Mouse (Mus musculus) ZHBTc4 (cell line): ENCODE measurements around the gene Nop53.
A peak's percentile ranks its signal among the peaks of the same experiment; 100 is the strongest.

Source experiments
- DNase-seq: peaks from one replicate; pipeline ENCODE4 v3.0.0-alpha.2; 2011; ENCODE audit warnings: low read depth, low spot score

Nop53 gene

DNA sequence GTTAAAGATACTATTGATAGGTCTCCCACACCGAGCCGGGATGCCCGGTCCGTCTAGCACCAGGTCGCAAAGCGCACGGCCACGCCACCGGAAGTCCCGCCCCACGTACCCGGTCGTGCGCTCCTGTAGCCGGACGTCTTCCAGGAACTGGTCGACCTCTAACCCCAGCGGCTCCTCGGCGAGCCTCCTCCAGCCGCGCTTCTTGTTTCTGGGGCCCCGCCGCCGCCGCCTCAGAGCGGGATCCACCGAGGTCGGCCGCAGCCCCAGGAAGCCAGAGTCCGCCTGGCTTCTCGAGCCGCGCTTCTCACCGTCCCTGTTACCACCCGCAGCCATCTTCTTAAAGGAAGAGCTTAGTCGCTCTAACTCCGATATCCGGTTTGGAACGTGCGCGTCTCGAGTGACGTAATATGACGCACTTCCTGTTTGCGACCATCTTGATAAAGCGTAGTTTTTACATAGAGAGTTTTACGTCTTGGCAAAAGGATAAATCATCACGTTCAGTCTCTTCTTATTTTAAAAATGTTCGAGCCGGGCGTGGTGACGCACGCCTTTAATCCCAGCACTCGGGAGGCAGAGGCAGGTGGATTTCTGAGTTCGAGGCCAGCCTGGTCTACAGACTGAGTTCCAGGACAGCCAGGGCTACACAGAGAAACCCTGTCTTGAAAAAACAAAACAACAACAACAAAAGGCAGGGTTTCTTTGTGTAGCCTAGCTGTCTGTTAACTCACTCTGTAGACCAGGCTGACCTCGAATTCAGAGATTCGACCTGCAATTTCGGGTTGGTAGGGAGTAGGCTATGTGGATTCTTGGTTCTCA lies at the start of gene Nop53:
Gene Nop53 (minus strand): TSS at position 354 of the 816 bp plus-strand sequence.
- peak; percentile 97 for DNase-seq

DNA sequence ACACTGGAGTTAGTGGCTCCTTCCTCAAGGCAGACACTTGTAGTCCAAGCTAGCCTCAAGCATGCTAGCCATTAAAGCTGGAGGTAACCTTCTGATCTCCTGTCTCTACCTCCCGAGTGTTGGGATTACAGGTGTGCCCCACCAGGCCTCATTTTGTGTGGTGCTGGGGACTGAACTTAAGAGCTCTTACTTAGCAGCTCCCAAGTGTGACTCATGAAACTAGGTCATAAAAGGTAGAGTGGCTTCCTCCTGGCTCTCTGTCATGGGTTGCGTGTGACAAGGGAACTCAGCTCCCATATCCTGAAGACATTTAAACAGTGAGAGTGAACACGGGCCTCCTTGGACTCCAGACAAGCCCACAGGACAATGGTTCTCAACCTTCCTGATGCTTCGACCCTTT lies 47.9 kb upstream of the Nop53 start:
- no peak for DNase-seq

DNA sequence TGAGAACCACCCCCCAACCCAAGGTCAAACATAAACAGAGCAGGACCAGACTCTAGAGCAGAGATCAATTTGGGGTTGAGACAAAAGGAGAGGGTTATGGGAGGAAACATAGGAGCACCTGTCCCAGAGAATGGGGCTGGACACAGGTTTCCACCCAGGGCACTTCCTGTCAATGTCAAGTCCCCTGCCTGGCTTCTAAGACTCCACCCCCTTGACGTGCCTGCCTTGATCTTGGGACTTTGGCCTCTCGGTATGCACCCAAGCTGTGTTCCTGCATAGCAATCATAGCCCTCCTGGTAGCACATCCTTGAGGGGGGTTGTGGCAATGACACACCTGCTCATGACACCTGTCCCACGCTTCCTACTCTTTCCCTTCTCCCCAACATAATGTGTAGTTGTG lies 47.3 kb upstream of the Nop53 start:
- DNase-seq, result no peak

DNA sequence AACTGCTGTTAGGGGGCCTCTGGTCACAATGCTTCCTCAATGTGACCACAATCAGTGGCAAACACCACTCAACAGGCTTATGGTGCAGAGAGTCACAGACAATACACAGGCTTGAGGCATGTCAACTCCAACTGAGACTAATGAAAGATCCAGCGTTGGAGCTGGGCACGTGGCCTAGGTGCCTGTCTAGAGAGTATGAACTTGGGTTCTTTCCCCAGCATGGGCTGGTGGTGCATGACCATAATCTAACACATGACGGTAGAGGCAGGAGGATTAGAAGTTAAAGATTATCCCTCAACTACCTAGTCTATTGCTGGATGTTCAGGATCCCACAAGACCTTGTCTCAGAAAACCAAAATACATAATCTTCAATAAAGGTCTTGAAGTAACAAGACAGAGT lies 45.9 kb upstream of the Nop53 start:
- DNase-seq, result no peak

DNA sequence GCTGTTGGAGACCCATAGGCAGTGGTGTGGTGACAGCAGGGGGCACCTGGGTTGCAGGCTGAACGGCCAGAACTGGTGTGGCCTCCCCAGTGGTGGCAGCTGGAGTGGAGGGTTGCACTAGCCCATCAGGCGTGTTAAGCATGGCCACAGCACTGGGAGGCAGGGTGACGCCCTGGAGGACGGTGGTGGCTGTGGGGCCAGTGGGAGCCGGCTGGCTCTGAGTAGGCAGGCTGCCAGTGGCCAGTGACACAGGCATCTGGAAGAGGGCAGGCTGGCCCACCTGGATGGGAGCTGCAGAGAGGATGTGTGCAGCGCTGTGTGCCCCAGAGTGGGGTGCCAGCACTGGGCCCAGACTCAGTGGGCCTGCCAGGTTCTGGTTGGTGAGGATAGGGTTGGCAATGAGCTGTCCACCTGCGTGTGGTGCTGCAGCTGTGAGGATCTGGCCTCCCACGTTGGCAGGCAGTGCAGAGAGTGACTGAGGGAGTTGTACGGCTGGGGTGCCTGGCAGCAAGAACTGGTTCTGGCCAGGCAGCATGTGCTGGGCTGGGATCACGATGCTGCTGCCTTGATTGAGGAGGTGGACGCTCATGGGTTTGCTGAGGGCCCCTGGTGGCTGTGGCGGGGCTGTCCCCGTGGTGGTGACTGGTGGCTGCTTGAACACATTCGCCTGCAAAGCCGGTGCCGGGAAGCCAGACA lies 41.9 kb upstream of the Nop53 start:
- no peak for DNase-seq

DNA sequence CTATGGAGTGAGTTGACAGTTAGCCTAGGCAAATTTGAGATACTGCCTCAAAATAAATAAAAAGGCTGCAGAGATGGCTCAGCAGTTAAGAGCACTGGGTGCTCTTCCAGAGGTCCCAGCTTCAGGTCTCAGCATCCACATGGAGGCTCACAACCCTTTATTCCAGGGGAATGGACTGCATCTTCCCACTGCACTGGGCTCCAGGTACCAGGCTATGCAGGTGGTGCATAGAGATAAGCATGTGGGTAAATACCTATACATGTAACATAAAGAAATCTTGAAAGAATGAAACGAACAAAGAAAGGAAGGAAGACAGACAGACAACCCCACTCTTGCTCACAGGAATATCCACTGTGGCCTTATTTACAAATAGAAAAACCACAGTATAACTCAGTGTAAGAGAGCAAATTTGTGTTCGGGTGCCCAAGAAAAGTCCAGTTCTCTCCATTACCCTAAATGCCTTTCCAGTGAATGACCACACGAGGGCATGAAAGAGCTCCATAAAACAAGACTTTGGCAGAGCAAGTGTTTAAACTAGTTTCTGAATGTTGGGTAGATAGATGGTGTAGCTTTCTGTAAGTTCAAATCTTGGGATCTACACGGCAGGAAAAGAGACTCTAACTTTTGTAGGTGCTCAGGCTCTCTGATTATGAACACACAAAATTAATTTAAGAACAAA lies 37.0 kb upstream of the Nop53 start:
- peak; percentile 63 for DNase-seq

DNA sequence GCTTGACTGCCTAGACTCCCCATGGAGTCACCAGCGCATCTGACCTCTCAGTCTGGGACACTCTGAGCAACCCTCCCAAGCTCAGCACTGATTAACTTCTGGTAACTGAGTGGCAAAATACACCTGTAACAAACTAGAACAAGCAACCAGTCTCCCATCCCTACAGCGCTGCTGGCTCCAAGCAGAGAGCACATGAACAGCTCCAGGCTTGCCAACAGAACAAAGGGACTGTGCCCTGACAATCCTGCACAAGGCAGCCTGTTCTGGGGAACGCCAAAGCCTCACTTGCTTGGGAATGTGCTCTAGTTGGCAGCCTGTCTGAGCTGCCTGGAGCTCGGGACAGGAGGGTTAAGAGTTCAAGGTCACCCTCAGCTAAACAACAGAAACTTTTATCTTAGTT lies 35.7 kb upstream of the Nop53 start:
- DNase-seq, result peak; percentile 85

DNA sequence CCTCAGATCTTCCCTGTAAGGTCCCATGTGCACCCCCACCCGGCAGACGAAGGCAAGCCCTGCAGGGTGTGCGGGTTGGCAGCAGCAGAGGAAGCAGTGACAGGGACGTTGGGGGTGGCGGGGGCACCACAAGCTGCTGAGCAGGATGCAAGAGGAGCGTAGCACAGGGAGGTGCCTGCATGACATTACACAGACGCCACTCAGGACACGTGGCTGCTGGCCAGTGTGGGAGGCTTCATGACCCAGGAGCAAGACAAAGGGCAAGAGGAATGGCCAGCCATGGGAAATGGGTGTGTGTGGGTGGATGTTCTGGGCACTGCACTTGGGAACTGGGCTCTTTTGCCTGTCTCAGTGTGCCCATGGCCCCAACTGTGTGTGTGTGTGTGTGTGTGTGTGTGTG lies 34.4 kb upstream of the Nop53 start:
- no peak for DNase-seq

DNA sequence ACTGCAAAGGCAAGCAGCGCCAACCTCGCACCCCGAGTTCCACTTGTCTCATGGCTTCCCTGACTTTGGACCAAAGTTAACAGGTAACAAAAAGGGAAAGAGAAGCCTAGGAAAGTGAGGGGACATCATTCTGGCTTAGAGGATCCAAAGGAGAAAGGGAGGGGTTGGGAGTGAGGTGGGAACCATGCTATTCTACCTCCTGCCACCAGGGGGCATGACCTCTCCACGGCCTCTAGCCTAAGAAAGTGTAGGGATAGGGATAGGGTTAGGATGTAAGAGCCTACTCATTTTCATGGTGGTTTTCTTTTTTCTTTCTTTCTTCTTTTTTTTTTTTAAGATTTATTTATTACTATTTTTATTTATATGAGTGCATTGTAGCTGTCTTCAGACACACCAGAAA lies 30.0 kb upstream of the Nop53 start:
- peak; percentile 83 for DNase-seq

DNA sequence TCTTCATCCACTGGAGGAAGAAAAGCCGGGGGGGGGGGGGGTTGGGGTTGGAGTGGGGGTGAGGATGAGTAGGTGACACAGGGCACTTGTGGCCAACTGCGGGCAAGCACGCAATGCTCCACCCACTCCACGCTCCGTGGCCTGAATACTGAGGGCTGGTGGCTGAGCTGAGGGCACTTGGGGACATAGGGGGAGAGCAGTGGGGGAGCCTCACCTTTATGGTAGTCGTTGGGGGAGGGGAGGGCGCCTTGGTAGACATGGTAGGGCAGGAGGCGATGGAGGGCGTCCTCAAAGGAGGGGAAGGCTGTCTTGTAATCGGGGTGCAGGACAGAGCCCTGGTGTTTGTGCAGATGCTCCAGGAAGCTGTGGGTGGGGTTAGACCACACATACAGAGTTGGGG lies 29.6 kb upstream of the Nop53 start:
- DNase-seq, result no peak

DNA sequence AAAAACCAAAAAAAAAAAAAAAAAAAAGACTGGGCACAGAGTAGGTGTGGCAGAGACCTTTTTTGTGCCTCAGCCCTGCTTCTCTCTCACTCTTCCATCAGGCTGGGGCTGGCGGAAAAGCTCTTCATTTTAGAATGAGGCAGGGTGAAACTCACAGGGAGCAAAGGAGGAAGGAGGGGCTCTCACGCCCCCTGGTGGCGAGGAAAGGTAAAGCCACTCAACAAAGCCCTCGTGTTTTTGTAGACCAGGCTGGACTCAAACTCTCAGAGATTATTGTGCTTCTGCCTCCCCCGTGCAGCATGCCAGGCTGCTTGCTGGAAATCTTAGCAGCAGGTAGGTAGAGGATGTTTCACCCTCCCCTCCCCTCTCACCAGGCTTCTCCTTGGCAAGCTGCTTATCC lies 28.8 kb upstream of the Nop53 start:
- peak; percentile 82 for DNase-seq

DNA sequence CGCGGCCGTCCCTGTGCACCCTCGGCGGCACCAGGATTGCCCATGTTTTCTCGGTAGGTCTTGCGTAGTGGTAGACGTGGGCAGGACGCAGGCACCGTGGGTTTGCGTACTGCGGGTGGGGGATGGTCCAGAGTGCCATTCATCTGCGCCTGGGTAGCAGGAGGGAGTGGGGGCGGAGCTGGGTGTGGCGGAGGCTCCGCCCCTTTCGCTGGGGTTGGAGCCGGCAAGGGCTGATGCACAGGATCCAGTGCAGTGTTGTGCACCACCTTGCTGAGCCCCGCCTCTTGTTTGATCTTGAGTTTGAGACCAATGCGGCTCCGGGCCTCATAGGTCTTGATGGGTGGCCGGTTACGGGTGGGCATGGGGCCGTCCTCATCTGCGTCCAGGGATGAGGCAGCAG lies 26.4 kb upstream of the Nop53 start:
- peak; percentile 92 for DNase-seq

DNA sequence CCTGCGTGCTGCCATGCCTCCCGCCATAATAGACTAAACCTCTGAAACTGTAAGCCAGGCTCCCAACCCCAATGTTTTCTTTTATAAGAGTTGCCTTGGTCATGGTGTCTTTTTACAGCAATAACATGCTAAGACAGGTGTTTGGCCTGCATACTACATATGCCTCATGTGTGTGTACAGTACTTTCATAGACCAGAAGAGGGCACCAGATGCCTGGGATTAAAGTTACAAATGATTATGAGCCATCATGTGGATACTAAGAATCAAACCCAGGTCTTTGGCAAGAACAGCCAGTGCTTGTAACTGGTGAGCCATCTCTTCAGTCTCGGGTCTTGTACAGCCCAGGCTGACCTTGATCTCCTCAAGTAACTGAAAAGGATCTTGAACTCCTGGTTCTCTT lies 23.8 kb upstream of the Nop53 start:
- peak; percentile 62 for DNase-seq

DNA sequence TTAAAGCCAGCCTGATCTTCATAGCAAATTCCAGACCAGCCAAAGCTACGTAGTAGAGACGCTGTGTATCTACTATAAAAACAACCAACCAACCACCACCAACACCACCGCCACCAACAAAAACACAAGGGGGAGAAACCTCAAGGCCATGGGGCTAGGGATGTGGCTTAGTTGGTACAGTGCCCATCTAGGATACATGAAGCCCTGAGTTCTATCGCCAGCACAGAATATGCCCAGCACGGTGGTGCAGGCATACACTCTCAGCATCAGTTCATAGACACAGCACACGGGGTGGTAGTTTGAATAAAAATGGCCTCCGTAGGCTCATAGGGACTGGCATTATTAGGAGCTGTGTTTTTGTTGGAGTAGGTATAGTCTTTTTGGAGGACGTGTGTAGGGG lies 22.4 kb upstream of the Nop53 start:
- no peak for DNase-seq

DNA sequence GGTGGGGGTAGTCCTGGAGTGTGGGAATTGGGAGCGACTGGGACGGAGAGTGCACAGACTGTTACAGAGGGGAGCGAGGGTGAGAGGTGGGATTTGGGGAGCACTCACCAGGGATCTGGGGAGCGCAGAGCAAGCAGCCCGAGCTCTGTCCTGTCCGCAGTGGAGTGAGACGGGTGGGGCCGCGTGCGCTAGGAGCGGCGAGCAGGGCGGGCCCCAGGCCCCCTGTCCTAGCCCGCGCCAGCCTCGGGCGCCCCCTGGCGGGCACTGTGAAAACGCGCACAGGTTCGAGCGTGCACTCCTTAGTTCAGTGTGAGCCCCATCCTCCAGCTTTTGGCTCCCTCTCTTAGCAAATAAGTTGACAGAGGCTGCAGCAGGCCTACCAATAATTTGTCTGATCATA lies 21.4 kb upstream of the Nop53 start, which contains the start of gene Ehd2:
Gene Ehd2 (minus strand): TSS at position 256 of the 400 bp plus-strand sequence.
- peak; percentile 87 for DNase-seq

DNA sequence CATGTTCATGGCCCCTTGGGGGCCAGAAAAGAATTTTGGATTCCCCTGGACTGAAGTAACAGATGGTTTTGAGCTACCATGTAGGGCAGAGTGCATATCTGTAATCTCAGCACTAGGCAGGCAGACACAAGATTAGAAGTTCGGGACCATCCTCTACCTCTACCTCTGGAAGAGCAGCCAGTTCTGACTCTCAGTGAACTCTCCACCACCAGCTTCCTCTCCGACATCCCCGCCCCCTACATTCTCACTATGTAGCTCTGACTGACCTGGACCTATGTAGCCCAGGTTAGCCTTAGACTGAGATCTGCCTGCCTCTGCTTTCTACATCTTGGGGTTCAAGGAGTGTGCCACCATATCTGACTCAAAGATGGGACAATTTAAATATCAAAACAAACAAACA lies 20.6 kb upstream of the Nop53 start:
- no peak for DNase-seq

DNA sequence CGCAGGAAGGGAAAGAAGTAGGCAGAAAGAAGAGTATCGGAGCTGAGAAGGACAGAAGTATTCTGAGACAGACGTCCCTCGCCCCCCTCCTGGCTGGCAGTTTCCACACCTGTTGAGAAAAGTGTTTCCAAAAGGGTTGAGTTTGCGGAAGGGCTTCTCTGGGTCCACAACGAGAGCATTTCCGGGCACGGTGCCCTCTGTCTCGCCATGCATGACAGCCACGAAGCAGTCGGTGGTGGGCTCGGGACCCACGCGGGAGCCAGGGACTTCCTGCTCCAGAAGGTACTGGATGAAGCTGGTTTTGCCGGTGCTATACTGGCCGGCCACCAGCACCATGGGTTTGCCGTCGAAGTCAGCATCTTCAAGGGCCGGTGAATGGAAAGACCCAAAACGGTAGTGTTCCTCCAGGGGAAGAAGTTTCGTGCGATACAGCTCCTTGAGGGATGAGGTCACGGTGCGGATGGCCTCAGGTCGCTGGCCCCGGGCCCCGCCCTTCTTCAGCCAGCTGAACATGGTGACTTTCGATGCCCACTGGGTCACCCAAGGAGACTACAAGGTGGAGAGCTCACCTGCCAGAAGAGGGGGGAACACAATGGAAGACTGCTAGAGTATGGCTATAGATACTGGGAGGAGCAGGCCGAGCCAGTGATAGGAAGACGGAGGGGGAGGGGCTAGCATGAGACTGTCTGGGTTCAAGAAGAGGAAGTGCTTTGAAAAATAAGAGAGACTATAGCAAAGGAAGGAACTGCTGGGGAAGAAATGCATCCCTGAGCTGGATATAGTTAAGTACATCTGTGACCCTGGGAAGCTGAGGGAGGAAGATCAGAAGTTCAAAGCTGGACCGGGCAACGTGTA lies 18.2 kb upstream of the Nop53 start:
- DNase-seq, result no peak

DNA sequence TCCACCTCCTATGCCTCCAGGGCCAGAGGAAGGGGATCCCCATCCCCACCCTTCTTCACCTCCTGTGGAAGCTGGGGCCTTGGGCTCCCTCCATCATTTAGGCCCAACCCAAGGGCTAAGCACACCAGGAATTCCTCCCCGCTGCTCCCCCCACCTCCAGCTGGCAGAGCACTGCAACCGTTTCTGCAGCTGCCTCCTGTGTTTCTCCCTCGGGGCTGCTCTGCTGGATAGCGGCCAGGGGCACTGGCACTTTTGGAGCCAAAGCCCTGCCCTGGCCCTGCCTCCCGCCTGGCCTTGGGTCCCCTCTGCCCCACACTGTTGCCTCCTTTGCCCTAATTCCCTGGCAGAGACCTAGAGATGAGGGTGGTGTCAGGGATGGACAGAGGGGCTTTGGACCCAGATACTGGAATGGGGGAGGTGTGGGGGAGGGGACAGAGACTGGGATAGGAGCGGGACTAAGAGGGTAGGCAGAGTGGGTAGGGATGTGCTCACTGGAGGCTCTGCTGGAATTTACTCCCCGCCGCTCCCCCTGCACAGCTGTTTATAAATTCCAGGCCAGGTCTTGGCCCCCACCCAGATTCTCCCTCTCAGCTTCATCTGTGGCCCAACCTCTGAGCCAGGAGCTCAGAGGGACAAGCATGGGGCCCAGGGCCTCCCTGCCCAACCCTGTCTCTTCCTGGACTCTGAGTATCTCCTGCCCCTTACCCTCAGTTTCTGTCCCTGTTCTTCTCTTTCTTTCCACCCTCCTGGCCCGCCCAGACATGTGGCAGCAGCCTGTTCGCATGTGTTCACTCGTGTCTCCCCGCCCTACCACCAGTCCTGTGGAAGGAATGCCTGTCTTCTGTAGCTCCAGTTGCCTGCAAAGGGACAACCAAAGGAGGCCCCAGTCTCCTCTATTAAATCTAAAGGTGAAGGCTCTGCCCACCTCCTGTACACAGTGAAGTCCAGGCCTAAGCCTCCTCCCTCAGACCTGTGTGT lies 16.7 kb upstream of the Nop53 start:
- peak; percentile 63 for DNase-seq

DNA sequence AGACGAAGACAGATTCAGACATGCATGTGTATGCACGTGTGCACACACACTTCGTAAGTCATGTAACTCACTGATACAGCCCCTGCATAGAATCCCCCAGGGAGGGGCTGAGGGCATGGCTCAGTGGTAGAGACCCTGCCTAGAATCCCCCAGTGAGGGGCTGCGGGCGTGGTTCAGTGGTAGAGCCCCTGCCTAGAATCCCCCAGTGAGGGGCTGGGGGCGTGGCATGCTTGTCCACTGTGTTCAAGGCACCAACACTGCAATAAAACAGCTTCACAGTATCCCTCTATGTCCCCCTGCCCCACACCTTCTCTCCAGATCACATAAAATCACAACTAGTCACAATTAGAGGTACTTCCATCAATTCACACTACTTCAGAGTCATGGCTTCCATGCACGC lies 15.9 kb upstream of the Nop53 start:
- DNase-seq, result no peak

DNA sequence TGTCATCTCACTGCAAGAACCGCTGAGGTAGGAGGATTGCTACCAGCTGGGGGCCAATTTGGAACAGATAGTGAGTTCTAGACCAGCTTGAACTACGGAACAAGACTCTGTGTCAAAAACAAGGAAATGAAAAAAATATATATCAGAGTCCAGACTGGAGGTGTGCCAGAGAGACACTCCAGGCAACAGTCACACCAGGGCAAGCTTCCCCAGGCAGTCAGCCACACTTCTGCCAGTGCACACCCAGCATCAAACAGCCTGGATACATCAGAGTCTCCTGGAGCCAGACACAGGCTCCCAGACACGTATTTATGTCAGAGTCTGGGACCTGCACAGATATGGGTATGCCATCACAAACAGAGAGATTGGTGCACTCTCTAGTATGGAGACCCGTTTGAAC lies 15.4 kb upstream of the Nop53 start:
- DNase-seq, result no peak
